Mouse (Mus musculus) liver, embryonic 15.5 days (tissue): ENCODE results near the gene Pacs1. TPM values are rescaled to one million over a fixed set of nuclear protein-coding genes. Genes with fewer than 3 reads are reported as not detected.

Experiments used
- ATAC-seq: fragments of 200-750 bp; cut with Nextera tagmentation; 2 replicates; pipeline ENCODE4 v1.8.0; 2017; ENCODE audit warnings: moderate number of reproducible peaks, mild to moderate bottlenecking, moderate library complexity; ENCODE audit not compliant: insufficient read depth
- H3K27ac ChIP-seq: fragments of 300-500 bp; sonication (generic); replicated peaks from 2 replicates; pipeline ENCODE4 v1.5.1; 2015; ENCODE audit warnings: mild to moderate bottlenecking, inconsistent platforms
- H3K27me3 ChIP-seq: fragments of 300-500 bp; sonication (generic); 2 replicates; pipeline ENCODE4 v1.6.1; 2015; ENCODE audit warnings: mild to moderate bottlenecking, inconsistent platforms
- H3K36me3 ChIP-seq: fragments of 300-500 bp; sonication (generic); replicated peaks from 2 replicates; pipeline ENCODE4 v1.6.1; 2015; ENCODE audit warnings: moderate library complexity, mild to moderate bottlenecking, inconsistent platforms
- H3K4me1 ChIP-seq: fragments of 300-500 bp; sonication (generic); replicated peaks from 2 replicates; pipeline ENCODE4 v1.6.1; 2015; ENCODE audit warnings: inconsistent platforms
- H3K4me2 ChIP-seq: fragments of 300-500 bp; sonication (generic); 2 replicates; pipeline ENCODE4 v1.6.1; 2015; ENCODE audit warnings: moderate library complexity, mild to moderate bottlenecking, inconsistent platforms
- H3K4me3 ChIP-seq: fragments of 300-500 bp; sonication (generic); replicated peaks from 2 replicates; pipeline ENCODE4 v1.5.1; 2015; ENCODE audit warnings: mild to moderate bottlenecking, inconsistent platforms
- H3K9ac ChIP-seq: fragments of 300-500 bp; sonication (generic); 2 replicates; pipeline ENCODE4 v1.6.1; 2015; ENCODE audit warnings: moderate library complexity, mild to moderate bottlenecking, inconsistent platforms
- H3K9me3 ChIP-seq: fragments of 300-500 bp; sonication (generic); replicated peaks from 2 replicates; pipeline ENCODE4 v1.6.1; 2016; ENCODE audit warnings: inconsistent platforms
- WGBS: fragments of 180-500 bp; shearing (Covaris S2); methylation state at CpG from one replicate; pipeline ENCODE4 v1.1.7; 2015; ENCODE audit warnings: mixed read lengths; ENCODE audit not compliant: insufficient replicate concordance; 5-methylcytosine and 5-hydroxymethylcytosine counted together
- polyA plus RNA-seq: library from polyadenylated mRNA; unstranded; fragments of >200 nt; fragmentation: Nextera tagmentation; extraction: Ambion mirVana; gene quantifications from 2 replicates; pipeline ENCODE4 v1.2.1, GENCODE M21; 2015

Gene Pacs1
- polyA plus RNA-seq, result 8.6 TPM in 2 replicates

- peak within 1 kb of the TSS; percentile 82 for H3K27ac ChIP-seq
- H3K4me1 ChIP-seq, result peaks cover 58% of the 10 kb centered on the region
- WGBS, result under 1% methylated on average over 94 of the region's 97 CpGs
- peak within 1 kb of the TSS; percentile 89 for H3K9ac ChIP-seq
- H3K4me2 ChIP-seq, result peak within 1 kb of the TSS; percentile 100
- peaks cover 43% of the 10 kb centered on the region for H3K36me3 ChIP-seq
- H3K4me3 ChIP-seq, result peak within 1 kb of the TSS; percentile 87
- H3K9me3 ChIP-seq, result no peaks in the 10 kb centered on the region
- ATAC-seq, result peak; percentile 84
- no peaks in the 10 kb centered on the region for H3K27me3 ChIP-seq
These were observed at the start of gene Pacs1 for GRCm38 (mm10) chr19:5272801-5273733. Pacs1 (minus strand) TSS chr19:5273119.

GRCm38 (mm10) chr19:5313189-5313588 lies 40.3 kb upstream of the Pacs1 start:
- WGBS, result 64% methylated on average over 8 of the region's 8 CpGs
- 0 out of 2 replicates have a peak, but pooled peaks cover 4% of the 10 kb centered on the region for H3K9me3 ChIP-seq
- H3K4me3 ChIP-seq, result no peak overlapping the region
- no peak overlapping the region for H3K27ac ChIP-seq
- no peak overlapping the region for H3K4me2 ChIP-seq
- H3K4me1 ChIP-seq, result no peaks in the 10 kb centered on the region
- no peak for ATAC-seq
- no peak overlapping the region for H3K9ac ChIP-seq
- no peaks in the 10 kb centered on the region; the same call in 1 of the 2 replicates for H3K27me3 ChIP-seq
- H3K36me3 ChIP-seq, result no peaks in the 10 kb centered on the region

GRCm38 (mm10) chr19:5309025-5309424 lies 36.1 kb upstream of the Pacs1 start:
- 64% methylated on average over 7 of the region's 7 CpGs for WGBS
- no peak for ATAC-seq

GRCm38 (mm10) chr19:5306968-5307734 lies 34.2 kb upstream of the Pacs1 start:
- Histone ChIP-seq H3K27me3 (peaks cover 31% of the 10 kb centered on the region), H3K27ac (no peak overlapping the region), H3K9ac (no peak overlapping the region), H3K36me3 (no peaks in the 10 kb centered on the region), H3K4me2 (peak overlapping the region; percentile 53), H3K9me3 (no peaks in the 10 kb centered on the region), H3K4me1 (peaks cover 6% of the 10 kb centered on the region; the same call in 1 of the 2 replicates), H3K4me3 (peak overlapping the region; percentile 8; the same call in 1 of the 2 replicates)
- ATAC-seq, result no peak
- 34% methylated on average over 98 of the region's 98 CpGs for WGBS

More at GRCm38 (mm10) chr19:5309025-5309424, 36.1 kb upstream of the Pacs1 start:
- Histone ChIP-seq H3K9ac (no peak overlapping the region), H3K27me3 (peaks cover 31% of the 10 kb centered on the region), H3K4me2 (no peak overlapping the region), H3K36me3 (no peaks in the 10 kb centered on the region), H3K9me3 (no peaks in the 10 kb centered on the region), H3K4me1 (peaks cover 6% of the 10 kb centered on the region; the same call in 1 of the 2 replicates), H3K27ac (no peak overlapping the region), H3K4me3 (no peak overlapping the region)

- Histone ChIP-seq H3K27me3 (peaks cover 31% of the 10 kb centered on the region), H3K4me3 (no peak overlapping the region), H3K9me3 (no peaks in the 10 kb centered on the region), H3K27ac (no peak overlapping the region), H3K4me1 (peaks cover 6% of the 10 kb centered on the region; the same call in 1 of the 2 replicates), H3K36me3 (no peaks in the 10 kb centered on the region), H3K4me2 (no peak overlapping the region), H3K9ac (no peak overlapping the region)
- 61% methylated on average over 6 of the region's 6 CpGs for WGBS
- ATAC-seq, result no peak
These were observed 33.4 kb upstream of the Pacs1 start for GRCm38 (mm10) chr19:5306279-5306678.

- H3K4me1 ChIP-seq, result peaks cover 4% of the 10 kb centered on the region; the same call in 1 of the 2 replicates
- no peaks in the 10 kb centered on the region for H3K9me3 ChIP-seq
- no peak overlapping the region for H3K4me2 ChIP-seq
- H3K9ac ChIP-seq, result no peak overlapping the region
- H3K4me3 ChIP-seq, result no peak overlapping the region
- peaks cover 56% of the 10 kb centered on the region for H3K27me3 ChIP-seq
- 11% methylated on average over 4 of the region's 4 CpGs for WGBS
- ATAC-seq, result no peak
- H3K36me3 ChIP-seq, result no peaks in the 10 kb centered on the region
- H3K27ac ChIP-seq, result no peak overlapping the region
These were observed 29.5 kb upstream of the Pacs1 start for GRCm38 (mm10) chr19:5302455-5302854.

GRCm38 (mm10) chr19:5300588-5300987 lies 27.7 kb upstream of the Pacs1 start:
- WGBS, result 66% methylated on average over 6 of the region's 6 CpGs
- Histone ChIP-seq H3K4me1 (peaks cover 8% of the 10 kb centered on the region), H3K27ac (no peak overlapping the region), H3K27me3 (peaks cover 48% of the 10 kb centered on the region), H3K9me3 (no peaks in the 10 kb centered on the region), H3K4me2 (no peak overlapping the region), H3K4me3 (no peak overlapping the region), H3K36me3 (no peaks in the 10 kb centered on the region), H3K9ac (no peak overlapping the region)
- ATAC-seq, result no peak

GRCm38 (mm10) chr19:5297903-5298800 lies 25.2 kb upstream of the Pacs1 start, which contains the start of gene Gal3st3:
Gal3st3 (plus strand) TSS chr19:5298331.
- Histone ChIP-seq H3K4me2 (peak within 1 kb of the TSS; percentile 48), H3K9me3 (no peaks in the 10 kb centered on the region), H3K9ac (0 out of 2 replicates have a peak within 1 kb of the TSS, but pooled peaks have one; percentile 13), H3K27me3 (peaks cover 41% of the 10 kb centered on the region), H3K4me1 (peaks cover 20% of the 10 kb centered on the region), H3K27ac (no peak within 1 kb of the TSS), H3K4me3 (peak within 1 kb of the TSS; percentile 11; the same call in 1 of the 2 replicates), H3K36me3 (peaks cover 7% of the 10 kb centered on the region)
- WGBS, result 20% methylated on average over 32 of the region's 32 CpGs
- no peak for ATAC-seq

GRCm38 (mm10) chr19:5296630-5297029 lies 23.7 kb upstream of the Pacs1 start:
- peaks cover 23% of the 10 kb centered on the region for H3K4me1 ChIP-seq
- peaks cover 41% of the 10 kb centered on the region for H3K27me3 ChIP-seq
- H3K4me2 ChIP-seq, result peak overlapping the region; percentile 82; the same call in 1 of the 2 replicates
- WGBS, result 67% methylated on average over 5 of the region's 5 CpGs
- no peak for ATAC-seq
- H3K4me3 ChIP-seq, result no peak overlapping the region
- H3K9ac ChIP-seq, result no peak overlapping the region
- H3K9me3 ChIP-seq, result no peaks in the 10 kb centered on the region
- no peak overlapping the region for H3K27ac ChIP-seq
- peaks cover 21% of the 10 kb centered on the region for H3K36me3 ChIP-seq

GRCm38 (mm10) chr19:5295736-5296075 lies 22.8 kb upstream of the Pacs1 start:
- peak overlapping the region; percentile 83 for H3K4me3 ChIP-seq
- H3K4me2 ChIP-seq, result peak overlapping the region; percentile 82
- WGBS, result 2% methylated on average over 13 of the region's 13 CpGs
- peaks cover 39% of the 10 kb centered on the region for H3K27me3 ChIP-seq
- H3K36me3 ChIP-seq, result peaks cover 30% of the 10 kb centered on the region
- H3K4me1 ChIP-seq, result peaks cover 23% of the 10 kb centered on the region
- peak overlapping the region; percentile 71 for H3K9ac ChIP-seq
- no peaks in the 10 kb centered on the region for H3K9me3 ChIP-seq
- H3K27ac ChIP-seq, result peak overlapping the region; percentile 78
- ATAC-seq, result peak; percentile 60
